Mouse (Mus musculus) adipocyte (in vitro differentiated cells): ENCODE data around the gene Gm29427.
"Not testable (repeated sequence)": the region's sequence is repeated elsewhere in the genome, so short reads cannot be mapped to it uniquely, and the experiment has no call there.

Source experiments
- DNase-seq: peaks from one replicate; pipeline ENCODE4 v3.0.0-alpha.2; 2016; ENCODE audit warnings: low spot score

Gm29427 gene

DNA sequence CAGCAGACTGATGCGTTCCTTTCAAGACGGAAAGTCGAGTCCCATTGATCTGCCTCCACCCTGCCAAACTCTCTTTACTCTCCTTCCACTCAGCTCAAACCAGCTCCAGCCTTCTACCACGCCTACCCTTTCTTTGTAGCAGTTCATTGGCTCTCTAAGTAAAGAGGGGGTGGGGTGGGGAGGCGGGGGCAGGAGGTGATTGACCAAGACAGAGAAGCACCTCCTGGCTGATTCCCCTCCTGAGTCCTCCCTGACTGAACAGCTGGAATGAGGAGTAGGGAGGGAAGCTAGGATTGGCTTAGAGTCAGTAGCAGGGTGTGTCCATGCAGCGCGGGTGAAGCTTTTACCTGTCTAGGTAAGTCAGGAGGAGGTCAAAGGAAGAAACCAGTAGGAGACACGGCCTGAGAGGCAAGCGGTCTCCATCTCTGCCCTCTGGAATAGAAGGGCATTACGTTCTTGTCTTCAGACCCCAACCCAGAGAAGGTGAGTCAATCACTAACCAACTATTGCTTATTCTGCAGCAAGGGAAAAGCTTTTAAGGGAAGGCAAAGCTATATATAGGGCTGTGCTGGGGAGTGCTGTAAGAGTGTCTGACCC, 16.2 kb upstream of the Gm29427 start, which contains the start of gene AA986860:
Gene AA986860, plus strand, starts transcription at position 236 of the 597 bp plus-strand sequence.
- no peak for DNase-seq

DNA sequence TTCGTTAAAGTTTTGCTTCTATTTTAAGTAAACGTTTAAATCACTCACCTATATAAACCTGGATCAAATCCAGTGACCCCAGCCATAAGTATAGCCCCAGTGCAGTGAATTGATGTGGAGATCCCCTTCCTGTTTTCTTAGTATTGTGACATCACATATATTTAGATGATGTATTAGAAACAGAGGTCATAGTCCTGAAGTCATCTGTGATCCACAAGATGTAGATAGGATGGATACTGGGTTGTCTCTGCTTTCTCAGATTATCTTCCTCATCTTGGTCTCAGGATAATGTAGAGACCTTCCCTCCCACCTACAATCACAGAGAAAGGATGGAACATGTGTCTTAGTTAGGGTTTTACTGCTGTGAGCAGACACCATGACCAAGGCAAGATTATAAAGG, 13.6 kb upstream of the Gm29427 start, which contains the start of gene Pfkfb2:
Gene Pfkfb2, minus strand, starts transcription at position 101 of the 400 bp plus-strand sequence.
- DNase-seq: no peak

DNA sequence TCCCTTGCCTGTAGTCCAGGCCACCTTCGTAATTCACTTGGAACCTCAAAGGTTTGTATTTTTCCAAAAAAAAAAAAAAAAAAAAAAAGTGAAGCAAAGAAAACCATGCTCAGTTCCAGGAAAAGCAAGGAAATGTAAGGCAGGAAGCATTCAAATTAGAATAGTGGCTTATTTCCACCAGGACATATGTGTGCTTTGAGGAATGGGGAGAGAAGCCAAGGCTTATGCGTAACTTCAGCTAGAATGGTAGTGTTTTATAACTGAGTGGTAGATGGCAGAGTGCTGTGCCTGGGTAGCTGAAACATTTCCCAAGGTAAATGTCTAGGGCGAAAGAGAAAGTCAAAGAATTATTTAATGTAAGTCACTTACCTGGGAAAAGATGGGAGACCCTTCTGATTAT, 13.1 kb upstream of the Gm29427 start:
- DNase-seq: no peak

DNA sequence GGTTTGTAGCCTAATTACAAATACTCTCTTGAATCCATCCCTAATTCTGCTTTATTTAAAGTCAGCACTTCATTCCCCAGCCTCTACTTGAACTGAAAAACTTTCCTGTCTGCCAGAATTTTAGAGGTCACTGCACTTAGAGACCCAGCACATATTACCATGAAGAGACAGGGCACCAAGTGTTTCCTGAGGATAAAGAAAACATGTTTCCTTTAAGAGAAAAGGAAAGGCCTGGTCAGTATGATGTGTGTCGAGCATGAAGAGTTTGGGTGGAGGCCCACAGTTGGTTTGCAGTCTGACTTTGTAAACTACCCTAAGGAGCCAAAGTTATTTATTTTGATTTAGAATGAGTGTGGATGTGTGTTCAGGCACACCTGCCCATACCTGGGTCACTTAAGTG, 12.5 kb upstream of the Gm29427 start:
- no peak for DNase-seq

DNA sequence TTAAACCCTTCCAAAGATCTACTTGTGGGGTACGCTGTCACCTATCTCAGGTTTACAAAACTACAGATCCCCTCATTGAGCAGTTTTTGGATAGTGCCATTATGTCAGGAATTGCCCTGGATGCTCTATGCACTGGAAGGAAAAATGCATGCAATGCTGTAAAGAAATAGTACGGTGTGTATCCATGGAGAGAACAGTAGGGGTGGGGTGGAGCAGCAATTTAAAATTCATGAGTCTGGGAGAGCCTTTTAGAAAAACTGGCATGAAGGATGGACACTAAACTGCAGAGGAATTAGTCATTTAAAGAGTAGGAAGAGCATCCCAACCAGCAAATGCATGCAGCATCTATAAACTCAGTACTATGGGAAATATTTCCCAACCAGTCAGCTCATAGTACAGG, 10.8 kb upstream of the Gm29427 start:
- no peak for DNase-seq

DNA sequence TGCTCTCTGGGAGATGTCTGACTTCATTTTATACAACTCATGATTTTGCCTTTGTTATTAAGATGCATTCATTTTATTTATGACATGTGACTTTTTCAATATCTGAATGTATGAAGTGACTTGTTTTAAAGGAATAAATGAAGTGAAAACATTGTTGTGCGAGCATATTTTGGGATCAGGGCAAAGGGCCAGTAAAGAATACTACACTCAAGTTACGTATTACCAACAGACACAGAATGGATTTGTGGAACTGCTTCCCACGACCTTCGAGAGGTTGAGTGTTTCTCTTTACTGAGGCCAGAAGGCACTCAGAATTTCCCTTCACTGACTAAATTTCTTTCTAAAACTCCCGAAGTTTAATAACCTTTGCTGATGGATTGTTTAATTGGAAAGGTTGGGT, 8.6 kb upstream of the Gm29427 start:
- DNase-seq: peak; percentile 7

DNA sequence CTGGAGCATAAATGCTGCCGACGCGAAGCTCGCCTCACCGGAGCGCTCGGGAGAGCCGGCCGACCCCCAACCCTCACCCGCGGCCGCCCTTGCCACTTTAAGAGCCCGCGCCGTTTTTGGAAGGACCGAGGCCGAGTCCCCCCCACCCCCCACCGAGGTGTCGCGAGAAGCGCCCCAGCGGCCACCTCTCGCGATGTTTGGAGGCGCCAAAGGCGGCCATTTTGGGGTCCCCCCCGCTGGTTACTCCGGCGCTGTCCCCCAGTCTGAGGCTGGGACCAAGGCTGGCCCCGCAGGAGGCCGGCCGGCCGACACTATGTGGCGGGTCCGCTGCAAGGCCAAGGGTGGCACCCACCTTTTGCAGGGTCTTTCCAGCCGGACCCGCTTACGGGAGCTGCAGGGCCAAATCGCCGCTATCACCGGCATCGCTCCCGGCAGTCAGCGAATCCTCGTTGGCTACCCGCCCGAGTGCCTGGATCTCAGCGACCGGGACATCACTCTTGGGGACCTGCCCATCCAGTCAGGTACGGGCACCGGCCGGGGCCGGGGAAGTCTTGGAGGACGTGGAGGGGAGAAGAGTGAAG, 1.8 kb upstream of the Gm29427 start, which contains the start of gene Yod1:
Gene Yod1, plus strand, starts transcription at position 37 of the 581 bp plus-strand sequence.
- DNase-seq: peak; percentile 92

DNA sequence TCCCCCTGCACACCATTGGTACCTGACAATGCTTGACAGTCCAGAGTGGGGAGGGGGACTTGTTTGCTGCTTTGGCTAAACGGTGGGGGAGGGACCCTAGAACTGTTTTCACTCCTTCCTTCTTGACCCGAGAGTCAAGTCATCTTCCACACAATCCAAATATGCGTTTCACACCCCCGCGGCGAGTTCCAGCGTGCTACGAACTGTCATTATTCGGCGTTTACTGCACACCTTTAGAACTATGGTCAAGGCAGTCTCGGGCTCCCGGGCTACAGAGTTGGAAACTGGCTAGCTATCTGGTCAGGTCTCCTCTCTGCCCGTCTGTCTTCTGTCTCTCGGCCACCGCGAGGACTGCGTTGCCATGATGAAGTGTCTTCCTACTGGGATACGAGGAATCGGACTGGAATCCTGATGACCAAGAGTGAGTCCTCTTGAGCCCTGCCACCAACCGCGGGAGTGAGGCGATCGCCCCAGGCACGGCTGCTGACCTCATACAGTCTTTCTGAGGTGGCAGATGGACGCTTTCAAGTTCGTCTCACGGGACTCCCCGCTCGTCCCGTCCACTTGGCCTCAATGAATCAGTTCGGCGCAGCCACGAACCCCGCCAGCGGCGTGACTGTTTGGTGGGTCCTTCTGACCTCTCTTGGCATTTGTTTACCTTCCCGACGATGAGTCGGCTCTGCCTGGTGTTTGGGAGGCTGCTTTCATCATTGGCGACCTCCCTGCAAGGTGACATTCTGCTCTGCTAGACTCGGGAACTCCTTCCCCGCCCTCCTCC, 1.1 kb upstream of the Gm29427 start:
- DNase-seq: peak; percentile 51

DNA sequence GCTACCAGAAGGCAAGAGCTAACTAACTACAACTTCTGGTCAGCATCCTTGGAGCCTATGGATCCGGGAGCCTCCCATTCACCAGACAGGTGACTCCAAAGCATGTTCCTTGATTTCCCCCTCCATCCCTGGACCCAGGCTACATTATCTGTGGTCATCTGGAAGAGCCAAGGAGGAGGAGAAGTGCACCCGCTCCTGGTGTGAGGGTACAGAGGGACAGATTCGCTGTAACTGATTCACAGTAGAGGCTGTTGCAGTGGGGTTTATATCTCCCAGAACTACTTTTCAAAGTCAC, 566 bp upstream of the Gm29427 start:
- DNase-seq: no peak

DNA sequence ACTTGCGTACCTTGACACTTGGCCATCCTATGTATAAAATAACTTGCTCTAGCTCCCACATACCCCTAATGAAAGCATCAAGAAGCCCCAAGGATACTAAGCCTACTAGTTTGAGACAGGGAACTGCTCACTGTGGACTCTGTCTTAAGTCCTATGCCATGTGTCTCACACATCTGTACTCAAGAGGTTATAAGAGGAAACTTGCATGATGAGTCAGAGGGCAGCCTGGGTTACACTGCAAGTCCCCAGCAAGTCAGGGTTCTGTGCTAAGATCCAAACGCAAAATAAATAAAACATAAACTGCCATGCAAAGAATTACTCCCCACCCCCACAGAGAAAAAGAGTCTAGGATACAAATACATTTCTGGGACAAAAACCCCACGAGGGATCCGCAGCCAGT, 1.6 kb downstream of the Gm29427 start:
- no peak for DNase-seq

DNA sequence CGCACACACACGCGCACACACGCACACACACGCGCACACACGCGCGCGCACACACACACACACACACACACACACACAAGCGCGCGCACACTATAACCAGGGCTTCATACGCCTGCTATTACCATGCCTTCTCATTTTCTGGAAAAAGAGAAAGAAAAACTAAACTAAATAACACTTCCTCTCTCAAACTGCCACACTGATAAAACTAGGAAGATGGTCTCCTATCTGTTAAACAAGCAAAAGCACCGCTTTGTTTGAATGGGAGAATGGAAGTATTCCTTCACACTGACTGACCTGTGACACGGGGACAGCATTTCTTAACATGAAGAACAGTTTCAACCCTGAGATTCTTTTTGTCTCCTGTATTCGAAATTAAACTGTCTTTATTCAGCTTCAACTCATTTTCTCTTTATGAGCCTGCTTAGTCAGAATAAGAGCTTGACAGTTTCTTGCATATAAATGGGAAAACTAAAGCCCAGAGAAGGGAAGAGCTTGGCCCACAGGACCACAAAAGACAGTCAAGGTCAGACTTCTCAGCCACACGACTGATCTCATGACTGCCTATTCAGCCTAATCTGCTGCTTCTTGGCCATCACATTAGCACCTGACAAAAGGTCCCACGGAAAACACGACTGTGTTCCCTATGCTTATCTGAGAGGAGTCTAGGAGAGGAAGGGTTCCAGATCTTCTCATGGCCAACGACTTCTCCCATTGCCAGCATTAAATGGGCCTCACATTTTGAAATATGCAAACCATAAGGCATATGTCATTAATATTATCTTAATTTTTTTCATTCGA, 5.1 kb downstream of the Gm29427 start:
- DNase-seq: no peak

DNA sequence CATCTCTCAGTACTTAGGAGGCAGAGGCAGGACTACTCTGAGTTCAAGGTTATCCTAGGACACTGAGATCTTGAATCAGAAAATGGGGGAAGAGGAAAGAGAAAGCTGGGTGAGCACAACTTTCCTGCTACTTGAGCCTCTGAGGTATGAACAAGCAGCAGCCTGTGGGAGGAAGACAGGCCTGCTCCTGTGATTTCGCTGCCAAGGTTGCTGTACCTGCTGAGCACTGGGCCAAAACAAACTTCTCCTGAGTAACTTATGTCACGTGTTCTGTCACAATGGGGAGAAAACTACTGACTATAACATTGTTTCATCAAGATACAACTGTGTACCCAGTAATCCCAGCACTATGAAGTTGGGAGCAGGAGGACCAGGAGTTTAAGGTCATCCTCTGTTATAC, 12.0 kb downstream of the Gm29427 start:
- DNase-seq: no peak

DNA sequence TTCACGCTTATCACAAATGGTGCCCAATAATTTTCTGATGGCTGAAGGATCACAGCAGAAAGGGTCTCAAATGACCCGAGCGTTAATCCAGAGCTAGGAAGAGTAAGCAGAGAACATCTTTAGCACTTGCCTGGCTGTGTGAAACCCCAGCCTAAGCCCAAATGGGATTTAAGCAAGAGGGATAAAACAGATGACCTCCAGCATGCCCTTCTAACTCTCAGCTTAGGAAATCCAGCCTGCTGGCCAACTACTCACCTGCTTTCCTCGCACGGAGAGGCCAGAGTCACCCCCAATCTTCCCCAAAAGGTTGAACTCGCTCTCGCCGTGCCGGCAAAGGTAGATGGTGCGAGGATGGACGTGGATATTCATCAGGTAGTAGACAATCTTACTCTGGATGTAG, 13.6 kb downstream of the Gm29427 start:
- DNase-seq: no peak

DNA sequence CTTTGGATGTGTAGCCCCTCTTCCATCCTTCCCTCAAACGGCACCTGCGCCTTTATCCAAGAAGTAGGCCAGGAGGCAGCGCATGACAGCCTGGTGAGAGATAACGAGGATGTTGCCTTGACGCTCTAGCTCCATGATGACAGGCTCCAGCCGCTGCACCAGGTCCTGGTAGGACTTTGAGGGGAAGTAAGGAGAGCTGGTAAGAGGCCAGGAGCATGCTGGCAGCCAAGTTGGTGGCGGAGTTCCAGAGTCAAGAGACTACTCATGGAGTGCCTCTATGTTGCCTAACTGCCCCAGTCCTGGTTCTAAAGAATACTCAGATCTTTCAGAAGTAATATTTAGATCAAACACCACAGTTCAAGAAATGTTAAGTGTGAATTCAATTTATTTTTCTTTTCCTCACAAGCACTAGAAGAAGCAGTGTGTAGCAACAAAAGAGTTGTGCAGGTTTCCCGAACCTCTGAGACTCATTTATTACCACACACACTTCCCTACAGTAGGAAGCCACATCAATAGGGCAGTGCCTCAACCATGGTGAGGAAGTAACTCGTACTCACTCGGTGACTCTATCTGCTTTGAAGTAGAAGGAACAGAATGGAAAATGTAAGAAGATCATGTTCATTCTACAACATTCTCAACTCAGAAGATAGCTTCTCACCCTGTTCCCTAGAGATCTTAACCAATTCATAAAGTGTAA, 15.5 kb downstream of the Gm29427 start:
- no peak for DNase-seq

DNA sequence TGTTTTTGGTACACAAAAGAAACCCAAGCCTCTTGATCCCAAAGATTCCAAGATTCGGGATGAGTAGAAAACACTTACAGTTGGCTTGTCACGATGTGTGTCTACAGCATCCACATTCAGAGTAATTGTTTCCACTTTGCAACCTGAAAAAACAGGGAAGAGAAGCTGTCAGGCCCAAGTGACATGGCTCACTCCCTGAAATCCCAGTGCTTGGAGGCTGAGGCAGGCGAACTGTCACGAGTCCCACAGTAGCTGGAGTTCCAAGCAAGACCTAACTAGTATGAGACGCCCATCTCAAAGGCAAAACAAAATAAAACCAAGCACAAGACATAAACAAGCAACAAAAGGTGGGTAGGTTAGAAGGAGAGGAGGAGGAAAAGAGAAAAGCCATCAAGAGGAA, 17.0 kb downstream of the Gm29427 start:
- no peak for DNase-seq

DNA sequence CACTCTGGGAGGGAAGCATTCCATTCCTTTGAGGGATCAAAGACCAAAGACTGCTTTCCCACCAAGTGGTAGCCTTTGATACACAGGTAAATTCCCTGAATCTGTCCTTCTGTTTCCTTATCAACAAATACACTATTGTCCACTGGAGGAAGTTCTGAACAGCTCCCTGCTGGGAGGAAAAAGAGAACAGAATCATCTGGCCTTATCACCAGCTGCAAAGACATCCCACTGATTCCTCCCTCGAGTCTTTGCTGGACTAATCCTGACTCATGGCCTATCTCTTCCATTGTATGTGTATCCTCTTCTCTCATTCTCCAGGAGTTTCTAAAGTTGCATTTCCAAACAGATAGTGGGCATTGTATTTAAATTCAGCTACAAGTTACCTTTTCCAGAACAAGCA, 31.7 kb downstream of the Gm29427 start:
- no peak for DNase-seq

DNA sequence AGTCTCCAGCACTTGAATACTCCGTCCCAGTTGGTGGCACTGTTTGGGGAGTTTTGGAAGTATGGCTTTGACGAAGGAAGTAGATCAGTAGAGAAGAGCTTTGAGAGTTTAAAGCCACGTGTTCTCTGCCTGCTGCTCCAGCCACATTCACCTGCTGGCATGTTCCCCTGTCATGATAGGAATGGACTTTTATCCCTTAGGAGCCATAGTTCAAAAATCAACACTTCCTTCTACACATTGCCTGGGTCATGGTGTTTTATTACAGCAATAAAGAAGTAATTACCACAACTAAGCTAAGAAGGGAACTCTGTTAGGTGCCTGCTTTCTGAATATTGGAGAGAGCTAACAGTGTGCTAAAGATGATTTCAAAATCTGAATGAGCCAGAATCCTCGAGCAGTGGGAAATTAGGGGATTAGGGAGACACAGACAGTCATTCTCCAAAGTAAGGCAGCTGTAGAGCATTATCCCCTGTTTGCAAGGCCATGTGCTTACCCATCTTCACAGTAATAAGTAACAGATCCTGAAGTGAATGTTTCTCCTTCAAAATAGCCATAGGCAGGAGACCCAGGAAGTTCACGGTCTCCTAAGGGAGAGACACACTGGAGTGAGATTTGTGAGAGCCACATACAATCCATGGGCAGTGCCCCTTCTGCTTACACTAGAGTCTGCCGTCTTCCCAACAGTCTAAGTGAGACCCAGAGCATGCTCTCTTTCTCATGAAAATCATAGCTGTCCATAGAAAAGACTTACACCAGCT, 33.8 kb downstream of the Gm29427 start:
- DNase-seq: no peak

DNA sequence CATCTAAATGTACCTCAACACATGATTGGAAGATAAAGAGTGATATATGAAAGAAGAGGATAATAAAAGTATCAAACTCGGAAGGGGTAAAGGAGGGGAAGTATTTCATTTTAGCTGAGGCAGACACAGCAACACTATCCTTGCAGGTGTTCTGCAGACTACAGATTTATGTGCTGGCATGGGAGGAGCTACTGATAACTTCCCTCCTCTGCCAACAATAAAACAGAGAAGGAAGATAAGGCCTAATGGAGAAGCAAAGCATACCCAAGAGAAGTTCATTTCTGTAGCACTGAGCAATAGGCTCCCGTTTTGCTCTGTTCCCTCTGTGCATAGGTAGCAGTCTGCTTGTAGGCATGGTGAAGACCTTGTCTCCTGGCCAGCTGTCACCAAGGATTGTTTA, 34.5 kb downstream of the Gm29427 start:
- DNase-seq: no peak

DNA sequence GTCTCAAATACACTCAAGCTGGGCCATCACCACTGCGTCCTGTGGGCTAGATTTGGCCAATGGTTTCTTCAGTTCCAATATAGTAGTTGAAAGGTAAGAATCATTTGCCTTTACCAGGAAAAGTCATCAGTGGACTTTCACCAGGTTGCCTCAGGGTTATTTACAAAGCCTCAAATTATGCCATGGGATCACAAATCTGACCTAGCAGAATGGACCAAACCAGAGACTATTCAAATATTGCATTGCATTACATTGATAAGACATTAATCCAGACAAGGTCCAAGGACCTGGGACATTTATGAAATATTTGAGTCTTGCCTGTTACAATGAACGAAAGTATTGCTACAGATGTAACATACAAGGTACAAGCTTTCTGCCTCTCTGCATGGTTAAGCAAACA, 37.0 kb downstream of the Gm29427 start:
- no peak for DNase-seq

DNA sequence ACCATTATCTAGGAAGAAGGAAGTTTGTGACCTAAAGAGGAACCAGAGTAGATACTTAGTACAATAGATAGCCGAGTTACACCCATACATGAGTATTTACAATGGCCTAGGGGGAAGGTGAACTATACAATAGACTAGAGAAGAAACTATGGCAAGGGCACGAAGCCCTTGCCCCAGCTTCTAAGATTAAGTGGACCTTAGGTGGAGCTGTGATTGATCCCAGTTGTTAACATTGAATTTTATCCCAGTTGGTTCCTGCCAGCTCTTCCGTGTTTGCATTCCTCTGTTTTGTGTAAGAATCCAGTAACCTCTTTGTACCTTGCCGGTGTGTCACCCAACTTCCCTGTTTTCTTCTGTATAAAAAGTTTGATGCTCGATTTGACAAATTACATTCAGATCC, 52.0 kb downstream of the Gm29427 start:
- DNase-seq: not testable (repeated sequence)

DNA sequence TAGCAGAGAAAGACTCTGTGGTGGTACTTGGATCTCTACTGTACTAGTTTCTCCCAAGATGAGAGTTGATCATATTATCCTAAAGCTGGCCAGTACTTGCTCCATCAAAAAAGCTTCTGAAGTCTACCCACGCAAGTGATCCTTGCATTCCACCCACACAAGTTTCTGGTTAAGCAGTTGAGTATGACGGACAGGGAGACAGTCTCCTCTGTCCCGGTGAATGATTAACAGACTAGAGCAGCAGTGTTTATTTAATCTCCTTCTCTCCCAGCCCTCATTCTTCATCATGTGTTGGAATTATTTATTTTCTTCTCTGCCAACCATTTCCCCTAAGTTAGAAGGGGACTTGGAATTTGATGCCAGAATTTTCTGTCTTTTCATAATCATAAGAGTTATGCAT, 54.1 kb downstream of the Gm29427 start, which contains the start of gene C4bp:
Gene C4bp, minus strand, starts transcription at position 179 of the 400 bp plus-strand sequence.
- DNase-seq: no peak
